Mouse (Mus musculus): ENCODE measurements around the gene Tcf15.

DNA sequence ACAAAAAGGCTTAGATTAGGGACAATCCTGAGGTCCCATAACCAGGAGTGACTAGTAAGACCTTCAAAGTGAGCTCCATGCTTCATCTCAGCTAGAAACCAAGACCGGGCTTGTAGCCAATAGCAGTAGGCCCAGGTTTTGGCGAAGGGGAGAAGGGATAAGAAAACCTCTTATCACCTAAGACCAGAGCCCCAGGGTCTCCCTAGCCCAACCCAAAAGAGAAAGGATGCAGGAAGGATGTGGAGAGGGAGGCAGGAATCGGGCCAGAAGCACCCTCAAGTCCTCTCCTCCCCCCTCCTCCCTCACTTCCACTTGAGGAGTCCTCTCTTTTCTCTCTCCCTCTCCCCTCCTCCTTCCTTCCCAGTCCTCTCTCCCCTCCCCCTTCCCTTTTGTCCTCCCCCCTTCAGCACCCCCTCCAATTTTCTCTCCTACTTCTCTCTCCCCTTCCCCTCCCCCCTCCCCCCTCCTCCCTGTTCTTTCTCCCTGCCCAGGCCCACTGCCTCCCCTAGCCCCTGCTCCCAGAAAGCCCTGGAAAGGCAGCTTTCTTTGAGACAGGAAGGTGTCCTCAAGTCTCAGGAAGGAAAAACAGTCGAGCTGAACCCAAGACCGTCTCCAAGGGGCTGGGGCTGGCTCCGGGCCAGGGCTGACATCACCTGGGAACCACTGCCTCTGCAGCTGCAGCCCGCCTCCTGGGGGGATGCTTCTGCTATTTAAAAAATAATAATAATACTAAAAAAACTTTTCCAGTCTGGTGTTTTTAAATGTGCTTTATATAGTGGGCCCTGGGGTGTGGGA lies 12.2 kb downstream of the Tcf15 start:
- TF ChIP-seq USF1 (IDR thresholded peaks at IDR 0.05; ENCODE audit: low read depth, low read length) (no peak), MYC (IDR thresholded peaks at IDR 0.05; ENCODE audit: low read depth, low read length) (no peak), POLR2A (IDR thresholded peaks at IDR 0.05; ENCODE audit: low read depth, low read length) (no peak), RCOR1 (conservative IDR thresholded peaks at IDR 0.05; ENCODE audit: low read depth, low read length) (no peak), CTCF (conservative IDR thresholded peaks at IDR 0.05 in 1 of 2, IDR thresholded peaks at IDR 0.05 in 1 of 2; ENCODE audit: low read depth in 2 of 2, low read length in 2 of 2) (no peak), ELF1 (IDR thresholded peaks at IDR 0.05; ENCODE audit: low read depth, low read length) (no peak), KAT2A (IDR thresholded peaks at IDR 0.05; ENCODE audit: insufficient replicate concordance, low read length) (no peak), ZNF384 (IDR thresholded peaks at IDR 0.05; ENCODE audit: low read depth, low read length) (no peak), CHD2 (IDR thresholded peaks at IDR 0.05; ENCODE audit: low read length) (no peak), MXI1 (IDR thresholded peaks at IDR 0.05; ENCODE audit: low read depth, low read length) (no peak), JUN (IDR thresholded peaks at IDR 0.05; ENCODE audit: insufficient read depth, low read depth, low read length) (no peak), TBP (conservative IDR thresholded peaks at IDR 0.05; ENCODE audit: low read depth, low read length) (no peak), IRF4 (IDR thresholded peaks at IDR 0.05; ENCODE audit: low read depth, low read length) (no peak)
